Mouse (Mus musculus): ENCODE measurements around the gene Fam69b. TPM values are rescaled to one million over a fixed set of nuclear protein-coding genes. Genes with fewer than 3 reads are reported as not detected.

The Fam69b gene
- polyA plus RNA-seq, 1 experiment from 2014 or later = 112 TPM

DNA sequence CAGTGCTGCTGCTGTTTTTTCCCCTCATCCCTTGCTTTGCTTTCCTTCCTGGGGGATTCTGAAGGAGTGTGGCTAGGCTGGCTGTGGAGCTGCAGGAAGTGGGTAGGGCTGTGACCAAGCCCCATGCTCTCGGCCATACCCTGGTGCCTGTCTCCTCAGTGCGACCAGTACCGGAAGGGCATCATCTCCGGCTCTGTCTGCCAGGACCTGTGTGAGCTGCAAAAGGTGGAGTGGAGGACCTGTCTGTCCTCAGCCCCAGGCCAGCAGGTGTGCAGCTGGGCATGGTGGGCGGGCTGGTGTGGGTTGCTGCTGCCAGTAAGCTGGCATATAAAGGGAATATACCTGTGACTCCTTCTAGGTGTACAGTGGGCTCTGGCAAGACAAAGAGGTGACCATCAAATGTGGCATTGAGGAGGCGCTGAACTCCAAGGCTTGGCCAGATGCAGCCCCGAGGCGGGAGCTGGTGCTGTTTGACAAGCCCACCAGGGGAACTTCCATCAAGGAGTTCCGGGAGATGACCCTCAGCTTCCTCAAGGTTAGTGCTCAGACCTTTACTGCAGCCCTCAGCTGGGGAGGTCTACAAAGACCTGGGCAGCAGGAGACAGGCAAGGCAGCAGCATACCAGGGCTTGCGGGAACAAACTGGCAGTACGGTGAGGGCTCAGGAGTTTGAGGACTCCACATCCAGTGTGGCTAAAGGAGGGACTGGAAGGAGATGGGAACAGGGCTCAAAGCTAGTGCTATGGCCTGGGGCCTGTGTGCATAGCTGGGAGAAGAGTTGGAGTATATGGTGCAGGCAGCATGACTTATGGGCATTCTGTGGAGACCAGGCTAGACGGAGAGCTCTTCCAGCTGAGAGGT, 6.6 kb downstream of the Fam69b start:
- H3K4me2 ChIP-seq (replicated peaks) = no peak overlapping the region

DNA sequence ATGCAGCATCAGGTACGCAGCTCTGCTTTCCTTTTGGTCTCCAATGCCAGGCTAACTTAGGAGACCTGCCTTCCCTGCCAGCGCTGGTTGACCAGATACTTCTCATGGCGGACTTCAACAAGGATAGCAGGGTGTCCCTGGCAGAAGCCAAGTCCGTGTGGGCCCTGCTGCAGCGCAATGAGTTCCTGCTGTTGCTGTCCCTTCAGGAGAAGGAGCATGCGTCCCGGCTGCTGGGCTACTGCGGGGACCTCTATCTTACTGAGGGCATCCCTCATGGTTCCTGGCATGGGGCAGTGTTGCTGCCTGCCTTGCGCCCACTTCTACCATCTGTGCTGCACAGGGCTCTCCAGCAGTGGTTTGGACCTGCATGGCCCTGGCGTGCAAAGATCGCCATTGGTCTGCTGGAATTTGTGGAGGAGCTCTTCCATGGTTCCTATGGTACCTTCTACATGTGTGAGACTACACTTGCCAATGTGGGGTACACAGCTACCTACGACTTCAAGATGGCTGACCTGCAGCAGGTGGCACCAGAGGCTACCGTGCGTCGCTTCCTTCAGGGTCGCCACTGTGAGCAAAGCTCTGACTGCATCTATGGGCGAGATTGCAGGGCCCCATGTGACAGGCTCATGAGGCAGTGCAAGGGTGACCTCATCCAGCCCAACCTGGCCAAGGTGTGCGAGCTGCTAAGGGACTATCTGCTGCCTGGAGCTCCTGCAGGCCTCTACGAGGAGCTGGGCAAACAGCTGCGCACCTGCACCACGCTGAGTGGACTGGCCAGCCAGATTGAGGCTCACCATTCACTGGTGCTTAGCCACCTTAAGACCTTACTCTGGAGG, 7.5 kb downstream of the Fam69b start:
- H3K27me3 ChIP-seq = no peaks in the 10 kb centered on the region
- H3K4me3 ChIP-seq (replicated peaks) = no peak overlapping the region
- no peaks in the 10 kb centered on the region for H3K9me3 ChIP-seq
- 74% methylated on average over 21 of the region's 21 CpGs for WGBS
- H3K9ac ChIP-seq (replicated peaks) = no peak overlapping the region
- H3K4me2 ChIP-seq (replicated peaks) = no peak overlapping the region
- H3K36me3 ChIP-seq = peaks cover 49% of the 10 kb centered on the region
- ATAC-seq = no peak
- no peak overlapping the region for H3K27ac ChIP-seq
- peaks cover 75% of the 10 kb centered on the region for H3K4me1 ChIP-seq (replicated peaks)

More for the DNA sequence above, 6.6 kb downstream of the Fam69b start:
- peaks cover 79% of the 10 kb centered on the region for H3K4me1 ChIP-seq (replicated peaks)
- no peaks in the 10 kb centered on the region for H3K9me3 ChIP-seq
- WGBS = 77% methylated on average over 12 of the region's 12 CpGs
- 0 out of 2 replicates have a peak overlapping the region, but pooled peaks have one; percentile 5 for H3K27ac ChIP-seq
- no peak for ATAC-seq
- no peak overlapping the region for H3K4me3 ChIP-seq (replicated peaks)
- peaks cover 49% of the 10 kb centered on the region for H3K36me3 ChIP-seq
- H3K27me3 ChIP-seq = no peaks in the 10 kb centered on the region
- H3K9ac ChIP-seq (replicated peaks) = peak overlapping the region; percentile 49

DNA sequence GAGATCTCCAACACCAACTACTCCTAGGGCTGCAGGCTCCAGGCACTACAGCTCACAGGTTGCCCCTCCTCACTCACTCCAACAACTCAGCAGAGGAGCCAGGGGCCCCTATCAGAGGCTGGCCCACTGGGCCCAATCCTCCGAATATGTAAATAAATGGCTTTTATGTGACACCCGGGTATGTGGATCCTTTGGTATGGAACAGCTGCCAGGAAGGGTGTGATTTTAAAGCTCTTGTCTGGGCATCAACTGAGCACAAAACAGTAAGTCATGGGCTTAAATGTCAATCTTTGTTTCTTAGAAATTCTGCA, 8.0 kb downstream of the Fam69b start:
- Histone ChIP-seq H3K4me2 (replicated peaks) (no peak overlapping the region), H3K36me3 (peaks cover 49% of the 10 kb centered on the region), H3K4me1 (replicated peaks) (peaks cover 69% of the 10 kb centered on the region), H3K4me3 (replicated peaks) (no peak overlapping the region), H3K9me3 (no peaks in the 10 kb centered on the region), H3K27ac (no peak overlapping the region), H3K9ac (replicated peaks) (no peak overlapping the region), H3K27me3 (no peaks in the 10 kb centered on the region)
- 53% methylated on average over 2 of the region's 2 CpGs for WGBS
- ATAC-seq = no peak

GRCm38 (mm10) chr2:26637316-26637932, 9.2 kb downstream of the Fam69b start:
- Histone ChIP-seq H3K4me1 (replicated peaks) (peaks cover 58% of the 10 kb centered on the region), H3K36me3 (peaks cover 45% of the 10 kb centered on the region), H3K9me3 (no peaks in the 10 kb centered on the region), H3K27me3 (no peaks in the 10 kb centered on the region), H3K4me2 (replicated peaks) (peak overlapping the region; percentile 86), H3K27ac (peak overlapping the region; percentile 14; the same call in 1 of the 2 replicates), H3K4me3 (replicated peaks) (no peak overlapping the region; the same call in 1 of the 2 replicates), H3K9ac (replicated peaks) (peak overlapping the region; percentile 88; the same call in 1 of the 2 replicates)
- no peak for ATAC-seq
- WGBS = 84% methylated on average over 4 of the region's 4 CpGs

DNA sequence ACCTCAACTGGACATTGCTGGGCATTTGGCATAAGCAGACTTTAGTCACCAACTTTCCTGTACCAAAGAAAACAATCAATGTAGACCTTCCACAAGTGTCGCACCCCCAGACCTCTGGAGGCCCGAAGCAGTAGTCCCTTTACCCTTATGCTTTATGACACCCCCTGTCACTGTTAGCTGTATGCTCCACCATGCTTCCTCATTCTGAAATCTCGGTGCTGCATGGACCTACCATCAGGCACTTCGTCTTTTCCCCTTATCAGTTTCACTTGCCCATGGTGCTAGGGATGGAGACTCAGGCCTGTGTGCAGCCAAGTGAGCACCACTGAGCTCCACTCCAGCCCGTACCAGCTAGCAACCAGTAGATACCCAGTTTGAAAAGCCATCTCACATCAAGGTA, 9.8 kb downstream of the Fam69b start:
- peak overlapping the region; percentile 67 for H3K4me3 ChIP-seq (replicated peaks)
- H3K9ac ChIP-seq (replicated peaks) = peak overlapping the region; percentile 88
- H3K9me3 ChIP-seq = no peaks in the 10 kb centered on the region
- 86% methylated on average over 5 of the region's 5 CpGs for WGBS
- H3K27ac ChIP-seq = no peak overlapping the region
- peaks cover 52% of the 10 kb centered on the region for H3K4me1 ChIP-seq (replicated peaks)
- H3K4me2 ChIP-seq (replicated peaks) = peak overlapping the region; percentile 86
- H3K36me3 ChIP-seq = peaks cover 44% of the 10 kb centered on the region
- no peaks in the 10 kb centered on the region for H3K27me3 ChIP-seq
- no peak for ATAC-seq

GRCm38 (mm10) chr2:26638572-26638971, 10.3 kb downstream of the Fam69b start:
- 75% methylated on average over 5 of the region's 5 CpGs for WGBS
- Histone ChIP-seq H3K27me3 (no peaks in the 10 kb centered on the region), H3K27ac (peak overlapping the region; percentile 54; the same call in 1 of the 2 replicates), H3K36me3 (peaks cover 44% of the 10 kb centered on the region), H3K9me3 (no peaks in the 10 kb centered on the region), H3K4me2 (replicated peaks) (peak overlapping the region; percentile 86), H3K9ac (replicated peaks) (peak overlapping the region; percentile 88), H3K4me3 (replicated peaks) (peak overlapping the region; percentile 67), H3K4me1 (replicated peaks) (peaks cover 47% of the 10 kb centered on the region)
- no peak for ATAC-seq

DNA sequence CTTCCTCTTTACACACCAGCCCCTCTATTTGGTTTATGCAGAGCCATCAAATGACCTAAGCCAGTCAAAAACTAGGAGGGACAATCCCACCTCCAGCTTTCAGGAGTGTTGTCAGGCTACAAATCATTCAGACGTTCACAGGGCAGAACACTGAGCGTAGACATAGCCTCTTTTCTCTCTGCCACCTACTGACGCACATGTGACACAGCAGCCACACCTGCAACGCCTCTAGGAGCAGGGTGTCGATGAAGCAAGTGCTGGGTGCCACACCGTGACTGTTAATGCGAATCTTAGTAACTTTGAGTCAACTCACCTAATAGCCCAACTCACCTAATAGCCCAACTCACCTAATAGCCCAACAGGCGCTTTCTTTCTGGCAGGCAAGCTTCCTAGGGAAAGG, 10.8 kb downstream of the Fam69b start:
- H3K9ac ChIP-seq (replicated peaks) = peak overlapping the region; percentile 88
- peak; percentile 24; the same call in 1 of the 2 replicates for ATAC-seq
- peaks cover 42% of the 10 kb centered on the region for H3K4me1 ChIP-seq (replicated peaks)
- H3K4me3 ChIP-seq (replicated peaks) = peak overlapping the region; percentile 67
- H3K27ac ChIP-seq = peak overlapping the region; percentile 54; the same call in 1 of the 2 replicates
- H3K4me2 ChIP-seq (replicated peaks) = peak overlapping the region; percentile 86
- no peaks in the 10 kb centered on the region for H3K9me3 ChIP-seq
- H3K36me3 ChIP-seq = peaks cover 42% of the 10 kb centered on the region
- WGBS = 12% methylated on average over 8 of the region's 8 CpGs
- H3K27me3 ChIP-seq = no peaks in the 10 kb centered on the region

- ATAC-seq = peak; percentile 85
- peaks cover 32% of the 10 kb centered on the region for H3K36me3 ChIP-seq
- H3K9me3 ChIP-seq = no peaks in the 10 kb centered on the region
- WGBS = 4% methylated on average over 49 of the region's 49 CpGs
- H3K9ac ChIP-seq (replicated peaks) = peak overlapping the region; percentile 88
- H3K27me3 ChIP-seq = no peaks in the 10 kb centered on the region
- H3K4me2 ChIP-seq (replicated peaks) = peak overlapping the region; percentile 86
- H3K4me3 ChIP-seq (replicated peaks) = peak overlapping the region; percentile 67
- peak overlapping the region; percentile 79 for H3K27ac ChIP-seq
- peaks cover 33% of the 10 kb centered on the region for H3K4me1 ChIP-seq (replicated peaks)
Observed at GRCm38 (mm10) chr2:26639838-26640830, 11.9 kb downstream of the Fam69b start.

GRCm38 (mm10) chr2:26641006-26641647, 12.9 kb downstream of the Fam69b start:
- H3K27me3 ChIP-seq = no peaks in the 10 kb centered on the region
- no peak overlapping the region for H3K9ac ChIP-seq (replicated peaks)
- H3K9me3 ChIP-seq = no peaks in the 10 kb centered on the region
- H3K4me1 ChIP-seq (replicated peaks) = peaks cover 30% of the 10 kb centered on the region
- no peak overlapping the region for H3K27ac ChIP-seq
- no peak overlapping the region for H3K4me2 ChIP-seq (replicated peaks)
- no peak overlapping the region for H3K4me3 ChIP-seq (replicated peaks)
- WGBS = 82% methylated on average over 7 of the region's 7 CpGs
- peaks cover 22% of the 10 kb centered on the region for H3K36me3 ChIP-seq
- ATAC-seq = no peak

DNA sequence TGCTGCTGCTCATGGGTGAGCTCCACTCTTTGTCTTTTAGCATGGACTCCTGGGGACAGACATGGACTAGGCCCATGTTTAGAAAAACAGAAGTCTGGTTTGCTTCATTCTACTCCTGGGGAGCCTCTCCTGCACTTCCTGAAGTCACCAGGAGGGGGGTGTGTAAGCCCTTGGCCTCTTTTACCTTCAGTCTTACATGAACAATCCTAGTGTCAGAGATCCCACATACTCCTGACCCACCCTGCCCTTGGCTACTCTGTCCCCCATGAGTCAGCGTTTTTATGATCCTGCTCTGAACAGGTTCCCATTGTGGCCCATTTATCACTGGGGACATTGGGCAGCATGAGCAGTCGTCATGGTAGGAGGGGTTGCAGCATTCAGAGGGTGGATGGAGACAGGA, 15.7 kb downstream of the Fam69b start:
- no peak overlapping the region for H3K27ac ChIP-seq
- H3K4me3 ChIP-seq (replicated peaks) = no peak overlapping the region
- no peak overlapping the region for H3K4me2 ChIP-seq (replicated peaks)
- 67% methylated on average over 2 of the region's 2 CpGs for WGBS
- no peak for ATAC-seq
- no peaks in the 10 kb centered on the region for H3K36me3 ChIP-seq
- H3K9ac ChIP-seq (replicated peaks) = no peak overlapping the region
- no peaks in the 10 kb centered on the region for H3K9me3 ChIP-seq
- H3K27me3 ChIP-seq = no peaks in the 10 kb centered on the region
- H3K4me1 ChIP-seq (replicated peaks) = peaks cover 8% of the 10 kb centered on the region
